Mouse (Mus musculus): ENCODE measurements around the gene Spag9. TPM values are rescaled to one million over a fixed set of nuclear protein-coding genes. Genes with fewer than 3 reads are reported as not detected.

Spag9 gene
- polyA plus RNA-seq, 1 experiment from 2014 or later = 89.6 TPM

- no peak overlapping the region for H3K27ac ChIP-seq (ENCODE audit: low read depth, low read length)
- no peaks in the 10 kb centered on the region for H3K9me3 ChIP-seq (replicated peaks; ENCODE audit: control insufficient read depth, low read length)
- no peak for ATAC-seq
- H3K4me1 ChIP-seq (ENCODE audit: control insufficient read depth, insufficient read depth, low read length) = no peaks in the 10 kb centered on the region
- H3K27me3 ChIP-seq (replicated peaks; ENCODE audit: control insufficient read depth, insufficient read depth, low read length) = no peaks in the 10 kb centered on the region
- H3K4me3 ChIP-seq (ENCODE audit: low read depth, low read length) = no peak overlapping the region
- no peak overlapping the region for H3K4me2 ChIP-seq (ENCODE audit: low read length)
- H3K9ac ChIP-seq (ENCODE audit: low read length) = no peak overlapping the region
- 94% methylated on average over 5 of the region's 5 CpGs for WGBS
- no peak for DNase-seq (ENCODE audit: low spot score)
- H3K36me3 ChIP-seq (ENCODE audit: control insufficient read depth, insufficient read depth, low read length) = peaks cover 81% of the 10 kb centered on the region
Measured at GRCm38 (mm10) chr11:94115408-94115807, 119.5 kb downstream of the Spag9 start.

GRCm38 (mm10) chr11:94116655-94117054, 120.8 kb downstream of the Spag9 start:
- ATAC-seq (no peak), DNase-seq (ENCODE audit: low spot score) (no peak)
- H3K36me3 ChIP-seq (ENCODE audit: control insufficient read depth, insufficient read depth, low read length) = peaks cover 87% of the 10 kb centered on the region
- H3K9ac ChIP-seq (ENCODE audit: low read length) = no peak overlapping the region
- H3K27ac ChIP-seq (ENCODE audit: low read depth, low read length) = no peak overlapping the region
- H3K4me3 ChIP-seq (ENCODE audit: low read depth, low read length) = no peak overlapping the region
- 97% methylated on average over 7 of the region's 7 CpGs for WGBS
- H3K4me1 ChIP-seq (ENCODE audit: control insufficient read depth, insufficient read depth, low read length) = no peaks in the 10 kb centered on the region
- H3K27me3 ChIP-seq (replicated peaks; ENCODE audit: control insufficient read depth, insufficient read depth, low read length) = no peaks in the 10 kb centered on the region
- H3K4me2 ChIP-seq (ENCODE audit: low read length) = no peak overlapping the region
- no peaks in the 10 kb centered on the region for H3K9me3 ChIP-seq (replicated peaks; ENCODE audit: control insufficient read depth, low read length)

- H3K36me3 ChIP-seq (ENCODE audit: control insufficient read depth, insufficient read depth, low read length) = peaks cover 87% of the 10 kb centered on the region
- H3K27me3 ChIP-seq (replicated peaks; ENCODE audit: control insufficient read depth, insufficient read depth, low read length) = no peaks in the 10 kb centered on the region
- DNase-seq (ENCODE audit: low spot score) (no peak), ATAC-seq (no peak)
- WGBS = 97% methylated on average over 6 of the region's 6 CpGs
- H3K4me2 ChIP-seq (ENCODE audit: low read length) = no peak overlapping the region
- H3K4me1 ChIP-seq (ENCODE audit: control insufficient read depth, insufficient read depth, low read length) = no peaks in the 10 kb centered on the region
- H3K27ac ChIP-seq (ENCODE audit: low read depth, low read length) = no peak overlapping the region
- H3K4me3 ChIP-seq (ENCODE audit: low read depth, low read length) = no peak overlapping the region
- no peak overlapping the region for H3K9ac ChIP-seq (ENCODE audit: low read length)
- no peaks in the 10 kb centered on the region for H3K9me3 ChIP-seq (replicated peaks; ENCODE audit: control insufficient read depth, low read length)
Measured at GRCm38 (mm10) chr11:94117836-94118235, 121.9 kb downstream of the Spag9 start.

- H3K27me3 ChIP-seq (replicated peaks; ENCODE audit: control insufficient read depth, insufficient read depth, low read length) = no peaks in the 10 kb centered on the region
- H3K4me1 ChIP-seq (ENCODE audit: control insufficient read depth, insufficient read depth, low read length) = no peaks in the 10 kb centered on the region
Measured at GRCm38 (mm10) chr11:94118612-94119011, 122.7 kb downstream of the Spag9 start.

GRCm38 (mm10) chr11:94120690-94121089, 124.8 kb downstream of the Spag9 start:
- no peak overlapping the region for H3K4me2 ChIP-seq (ENCODE audit: low read length)
- no peaks in the 10 kb centered on the region for H3K27me3 ChIP-seq (replicated peaks; ENCODE audit: control insufficient read depth, insufficient read depth, low read length)
- no peak for DNase-seq (ENCODE audit: low spot score)
- H3K9me3 ChIP-seq (replicated peaks; ENCODE audit: control insufficient read depth, low read length) = no peaks in the 10 kb centered on the region
- peaks cover 80% of the 10 kb centered on the region for H3K36me3 ChIP-seq (ENCODE audit: control insufficient read depth, insufficient read depth, low read length)
- H3K4me3 ChIP-seq (ENCODE audit: low read depth, low read length) = no peak overlapping the region
- no peak for ATAC-seq
- no peak overlapping the region for H3K9ac ChIP-seq (ENCODE audit: low read length)
- 95% methylated on average over 3 of the region's 3 CpGs for WGBS
- no peak overlapping the region for H3K27ac ChIP-seq (ENCODE audit: low read depth, low read length)
- no peaks in the 10 kb centered on the region for H3K4me1 ChIP-seq (ENCODE audit: control insufficient read depth, insufficient read depth, low read length)

More at GRCm38 (mm10) chr11:94118612-94119011, 122.7 kb downstream of the Spag9 start:
- no peak for ATAC-seq
- Histone ChIP-seq H3K9ac (ENCODE audit: low read length) (no peak overlapping the region), H3K9me3 (replicated peaks; ENCODE audit: control insufficient read depth, low read length) (no peaks in the 10 kb centered on the region), H3K27ac (ENCODE audit: low read depth, low read length) (no peak overlapping the region), H3K36me3 (ENCODE audit: control insufficient read depth, insufficient read depth, low read length) (peaks cover 85% of the 10 kb centered on the region), H3K4me3 (ENCODE audit: low read depth, low read length) (no peak overlapping the region), H3K4me2 (ENCODE audit: low read length) (no peak overlapping the region)
- DNase-seq (ENCODE audit: low spot score) = no peak

- Histone ChIP-seq H3K9ac (ENCODE audit: low read length) (no peak overlapping the region), H3K4me3 (ENCODE audit: low read depth, low read length) (no peak overlapping the region), H3K9me3 (replicated peaks; ENCODE audit: control insufficient read depth, low read length) (no peaks in the 10 kb centered on the region), H3K27ac (ENCODE audit: low read depth, low read length) (no peak overlapping the region), H3K27me3 (replicated peaks; ENCODE audit: control insufficient read depth, insufficient read depth, low read length) (no peaks in the 10 kb centered on the region), H3K36me3 (ENCODE audit: control insufficient read depth, insufficient read depth, low read length) (peaks cover 80% of the 10 kb centered on the region), H3K4me2 (ENCODE audit: low read length) (no peak overlapping the region), H3K4me1 (ENCODE audit: control insufficient read depth, insufficient read depth, low read length) (no peaks in the 10 kb centered on the region)
- no peak for DNase-seq (ENCODE audit: low spot score)
- ATAC-seq = no peak
- WGBS = 93% methylated on average over 10 of the region's 10 CpGs
Measured at GRCm38 (mm10) chr11:94121501-94121900, 125.6 kb downstream of the Spag9 start.

GRCm38 (mm10) chr11:94122341-94123030, 126.6 kb downstream of the Spag9 start:
- Histone ChIP-seq H3K9ac (ENCODE audit: low read length) (no peak overlapping the region), H3K4me2 (ENCODE audit: low read length) (no peak overlapping the region), H3K9me3 (replicated peaks; ENCODE audit: control insufficient read depth, low read length) (no peaks in the 10 kb centered on the region), H3K27ac (ENCODE audit: low read depth, low read length) (no peak overlapping the region), H3K4me3 (ENCODE audit: low read depth, low read length) (no peak overlapping the region), H3K4me1 (ENCODE audit: control insufficient read depth, insufficient read depth, low read length) (no peaks in the 10 kb centered on the region), H3K36me3 (ENCODE audit: control insufficient read depth, insufficient read depth, low read length) (peaks cover 76% of the 10 kb centered on the region), H3K27me3 (replicated peaks; ENCODE audit: control insufficient read depth, insufficient read depth, low read length) (no peaks in the 10 kb centered on the region)
- DNase-seq (ENCODE audit: low spot score) = no peak
- no peak for ATAC-seq
- WGBS = 92% methylated on average over 9 of the region's 9 CpGs

GRCm38 (mm10) chr11:94126701-94127100, 130.8 kb downstream of the Spag9 start:
- Histone ChIP-seq H3K4me3 (ENCODE audit: low read depth, low read length) (no peak overlapping the region), H3K9ac (ENCODE audit: low read length) (no peak overlapping the region), H3K9me3 (replicated peaks; ENCODE audit: control insufficient read depth, low read length) (no peaks in the 10 kb centered on the region), H3K4me1 (ENCODE audit: control insufficient read depth, insufficient read depth, low read length) (peaks cover 6% of the 10 kb centered on the region; the same call in 1 of the 2 replicates), H3K27ac (ENCODE audit: low read depth, low read length) (no peak overlapping the region), H3K27me3 (replicated peaks; ENCODE audit: control insufficient read depth, insufficient read depth, low read length) (no peaks in the 10 kb centered on the region), H3K36me3 (ENCODE audit: control insufficient read depth, insufficient read depth, low read length) (peaks cover 50% of the 10 kb centered on the region), H3K4me2 (ENCODE audit: low read length) (no peak overlapping the region)
- ATAC-seq = no peak
- no peak for DNase-seq (ENCODE audit: low spot score)
- 96% methylated on average over 9 of the region's 9 CpGs for WGBS

- ATAC-seq (peak; percentile 84), DNase-seq (ENCODE audit: low spot score) (peak; percentile 90)
- H3K4me2 ChIP-seq (ENCODE audit: low read length) = no peak overlapping the region
- H3K4me1 ChIP-seq (ENCODE audit: control insufficient read depth, insufficient read depth, low read length) = peaks cover 6% of the 10 kb centered on the region; the same call in 1 of the 2 replicates
- no peaks in the 10 kb centered on the region for H3K9me3 ChIP-seq (replicated peaks; ENCODE audit: control insufficient read depth, low read length)
- WGBS = 43% methylated on average over 5 of the region's 5 CpGs
- H3K27me3 ChIP-seq (replicated peaks; ENCODE audit: control insufficient read depth, insufficient read depth, low read length) = no peaks in the 10 kb centered on the region
- peaks cover 38% of the 10 kb centered on the region for H3K36me3 ChIP-seq (ENCODE audit: control insufficient read depth, insufficient read depth, low read length)
- H3K9ac ChIP-seq (ENCODE audit: low read length) = no peak overlapping the region
- no peak overlapping the region for H3K27ac ChIP-seq (ENCODE audit: low read depth, low read length)
- H3K4me3 ChIP-seq (ENCODE audit: low read depth, low read length) = no peak overlapping the region
Measured at GRCm38 (mm10) chr11:94127966-94128365, 132.1 kb downstream of the Spag9 start.

All from forebrain, embryonic 14.5 days (tissue).